Mouse (Mus musculus): ENCODE results near the gene Pea15a.
"Not testable (repeated sequence)": the region's sequence is repeated elsewhere in the genome, so short reads cannot be mapped to it uniquely, and the experiment has no call there.

Pea15a gene

GRCm38 (mm10) chr1:172206141-172206917, at the start of gene Pea15a:
Pea15a (minus strand) TSS chr1:172206804.
- in situ Hi-C loops (cut with MboI, MseI) = loop anchor here in 1 of 2 experiments (10.0 kb wide), 1 partner anchor 308 kb away; no protein-coding TSS in a partner anchor

GRCm38 (mm10) chr1:172247679-172248078, 41.1 kb upstream of the Pea15a start:
- in situ Hi-C loops (cut with MboI, MseI) = no loop called here

GRCm38 (mm10) chr1:172247216-172247615, 40.6 kb upstream of the Pea15a start:
- in situ Hi-C loops (cut with MboI, MseI) = no loop called here

GRCm38 (mm10) chr1:172244645-172245044, 38.0 kb upstream of the Pea15a start:
- in situ Hi-C loops (cut with MboI, MseI) = not testable (repeated sequence)

- in situ Hi-C loops (cut with MboI, MseI) = no loop called here
Measured at GRCm38 (mm10) chr1:172243547-172244205, 37.1 kb upstream of the Pea15a start.

- in situ Hi-C loops (cut with MboI, MseI) = no loop called here
Measured at GRCm38 (mm10) chr1:172242401-172242800, 35.8 kb upstream of the Pea15a start.

GRCm38 (mm10) chr1:172240945-172241708, 34.5 kb upstream of the Pea15a start:
- in situ Hi-C loops (cut with MboI, MseI) = no loop called here

- in situ Hi-C loops (cut with MboI, MseI) = no loop called here
Measured at GRCm38 (mm10) chr1:172229215-172229614, 22.6 kb upstream of the Pea15a start.

- in situ Hi-C loops (cut with MboI, MseI) = no loop called here
Measured at GRCm38 (mm10) chr1:172228209-172228608, 21.6 kb upstream of the Pea15a start.

GRCm38 (mm10) chr1:172221297-172222063, 14.9 kb upstream of the Pea15a start:
- in situ Hi-C loops (cut with MboI, MseI) = loop anchor here in 1 of 2 experiments (5.0 kb wide), 1 partner anchor 86 kb away; no protein-coding TSS in a partner anchor

GRCm38 (mm10) chr1:172220414-172220813, 13.8 kb upstream of the Pea15a start:
- in situ Hi-C loops (cut with MboI, MseI) = loop anchor here in 1 of 2 experiments (5.0 kb wide), 1 partner anchor 87 kb away; no protein-coding TSS in a partner anchor

GRCm38 (mm10) chr1:172219451-172220406, 13.1 kb upstream of the Pea15a start, which contains the start of gene Casq1:
Casq1 (minus strand) TSS chr1:172219868.
- in situ Hi-C loops (cut with MboI, MseI) = loop anchor here in 1 of 2 experiments (5.0 kb wide), 1 partner anchor 88 kb away; no protein-coding TSS in a partner anchor

- in situ Hi-C loops (cut with MboI, MseI) = no loop called here
Measured at GRCm38 (mm10) chr1:172218164-172218910, 11.7 kb upstream of the Pea15a start.

GRCm38 (mm10) chr1:172217148-172217547, 10.5 kb upstream of the Pea15a start:
- in situ Hi-C loops (cut with MboI, MseI) = no loop called here

- in situ Hi-C loops (cut with MboI, MseI) = no loop called here
Measured at GRCm38 (mm10) chr1:172214748-172215147, 8.1 kb upstream of the Pea15a start.

- in situ Hi-C loops (cut with MboI, MseI) = no loop called here
Measured at GRCm38 (mm10) chr1:172213771-172214170, 7.2 kb upstream of the Pea15a start.

GRCm38 (mm10) chr1:172212776-172213175, 6.2 kb upstream of the Pea15a start:
- in situ Hi-C loops (cut with MboI, MseI) = no loop called here

GRCm38 (mm10) chr1:172207111-172207584, 544 bp upstream of the Pea15a start:
- in situ Hi-C loops (cut with MboI, MseI) = loop anchor here in 1 of 2 experiments (10.0 kb wide), 1 partner anchor 308 kb away; no protein-coding TSS in a partner anchor

- in situ Hi-C loops (cut with MboI, MseI) = loop anchor here in 1 of 2 experiments (10.0 kb wide), 1 partner anchor 309 kb away; no protein-coding TSS in a partner anchor
Measured at GRCm38 (mm10) chr1:172205741-172206087, 890 bp downstream of the Pea15a start.
